Mouse (Mus musculus): ENCODE results near the gene Dnah6.

The Dnah6 gene

GRCm38 (mm10) chr6:73227376-73228158 lies 6.1 kb upstream of the Dnah6 start:
- DNase-seq: no peak

- DNase-seq: peak; percentile 26
Observed at GRCm38 (mm10) chr6:73222841-73223526, 1.5 kb upstream of the Dnah6 start.

- DNase-seq: no peak
Observed at GRCm38 (mm10) chr6:73221958-73222735, 696 bp upstream of the Dnah6 start.

GRCm38 (mm10) chr6:73211602-73212001 lies 9.8 kb downstream of the Dnah6 start:
- DNase-seq: no peak

GRCm38 (mm10) chr6:73211036-73211435 lies 10.4 kb downstream of the Dnah6 start:
- no peak for DNase-seq

GRCm38 (mm10) chr6:73210445-73210972 lies 10.9 kb downstream of the Dnah6 start:
- no peak for DNase-seq

GRCm38 (mm10) chr6:73209598-73209997 lies 11.9 kb downstream of the Dnah6 start:
- DNase-seq: no peak

- DNase-seq: no peak
Observed at GRCm38 (mm10) chr6:73204937-73205336, 16.5 kb downstream of the Dnah6 start.

- DNase-seq: no peak
Observed at GRCm38 (mm10) chr6:73203724-73204123, 17.7 kb downstream of the Dnah6 start.

- no peak for DNase-seq
Observed at GRCm38 (mm10) chr6:73195291-73195690, 26.2 kb downstream of the Dnah6 start.

- DNase-seq: no peak
Observed at GRCm38 (mm10) chr6:73190756-73191155, 30.7 kb downstream of the Dnah6 start.

GRCm38 (mm10) chr6:73184276-73184675 lies 37.2 kb downstream of the Dnah6 start:
- no peak for DNase-seq

- no peak for DNase-seq
Observed at GRCm38 (mm10) chr6:73182987-73183386, 38.5 kb downstream of the Dnah6 start.

- no peak for DNase-seq
Observed at GRCm38 (mm10) chr6:73182410-73182809, 39.0 kb downstream of the Dnah6 start.

GRCm38 (mm10) chr6:73182006-73182405 lies 39.4 kb downstream of the Dnah6 start:
- DNase-seq: no peak

GRCm38 (mm10) chr6:73175156-73175555 lies 46.3 kb downstream of the Dnah6 start:
- no peak for DNase-seq

GRCm38 (mm10) chr6:73167230-73167629 lies 54.2 kb downstream of the Dnah6 start:
- no peak for DNase-seq

- DNase-seq: no peak
Observed at GRCm38 (mm10) chr6:73162958-73163357, 58.5 kb downstream of the Dnah6 start.

- no peak for DNase-seq
Observed at GRCm38 (mm10) chr6:73161338-73161737, 60.1 kb downstream of the Dnah6 start.

- no peak for DNase-seq
Observed at GRCm38 (mm10) chr6:73155455-73155854, 66.0 kb downstream of the Dnah6 start.

- peak; percentile 55 for DNase-seq
Observed at GRCm38 (mm10) chr6:73153675-73154074, 67.8 kb downstream of the Dnah6 start.

GRCm38 (mm10) chr6:73143403-73143802 lies 78.0 kb downstream of the Dnah6 start:
- no peak for DNase-seq

GRCm38 (mm10) chr6:73142776-73143175 lies 78.7 kb downstream of the Dnah6 start:
- no peak for DNase-seq
